Mouse (Mus musculus) forebrain, embryonic 16.5 days (tissue): ENCODE results near the gene Wdr18. TPM values are rescaled to one million over a fixed set of nuclear protein-coding genes. Genes with fewer than 3 reads are reported as not detected.

Experiments
- polyA plus RNA-seq: library from polyadenylated mRNA; unstranded; fragments of >200 nt; fragmentation: Nextera tagmentation; extraction: Ambion mirVana; gene quantifications from 2 replicates; pipeline ENCODE4 v1.2.1, GENCODE M21; 2015

Gene Wdr18
- polyA plus RNA-seq, 1 experiment from 2014 or later: 97.7 TPM

Other genes with a start within 250 kb of the Wdr18 start
- 0.39 and 0.52 TPM in 2 replicates for gene Hcn2, start 243.5 kb upstream of the Wdr18 start, polyA plus RNA-seq
- gene Polrmt, start 213.6 kb upstream of the Wdr18 start, polyA plus RNA-seq: 47.1 and 50.0 TPM in 2 replicates
- 0.25 and 0.73 TPM in 2 replicates for gene Fgf22, start 205.1 kb upstream of the Wdr18 start, polyA plus RNA-seq
- 85.8 and 87.2 TPM in 2 replicates for gene Rnf126, start 193.2 kb upstream of the Wdr18 start, polyA plus RNA-seq
- gene Fstl3, start 182.9 kb upstream of the Wdr18 start, polyA plus RNA-seq: 1.1 and 1.4 TPM in 2 replicates
- gene Prss57, start 169.2 kb upstream of the Wdr18 start, polyA plus RNA-seq: 0.36 and 0.62 TPM in 2 replicates
- gene Palm, start 166.6 kb upstream of the Wdr18 start, polyA plus RNA-seq: 327 and 349 TPM in 2 replicates
- gene Misp, start 139.2 kb upstream of the Wdr18 start, polyA plus RNA-seq: 0.48 and 1.2 TPM in 2 replicates
- 98.3 and 107 TPM in 2 replicates for gene Ptbp1, start 105.7 kb upstream of the Wdr18 start, polyA plus RNA-seq
- gene Prtn3, start 85.7 kb upstream of the Wdr18 start, polyA plus RNA-seq: 12.4 and 15.3 TPM in 2 replicates
- gene Plppr3, start 85.5 kb upstream of the Wdr18 start, polyA plus RNA-seq: 415 and 495 TPM in 2 replicates
- gene Elane, start 73.9 kb upstream of the Wdr18 start, polyA plus RNA-seq: not detected in 2 replicates
- not detected in 2 replicates for gene Cfd, start 69.3 kb upstream of the Wdr18 start, polyA plus RNA-seq
- gene Med16, start 51.2 kb upstream of the Wdr18 start, polyA plus RNA-seq: 53.8 and 54.0 TPM in 2 replicates
- gene Gm26602, start 49.3 kb upstream of the Wdr18 start, polyA plus RNA-seq: 17.7 and 36.3 TPM in 2 replicates
- gene Kiss1r, start 43.2 kb upstream of the Wdr18 start, polyA plus RNA-seq: 2.7 and 3.6 TPM in 2 replicates
- gene R3hdm4, start 38.9 kb upstream of the Wdr18 start, polyA plus RNA-seq: 289 and 309 TPM in 2 replicates
- gene Arid3a, start 33.1 kb upstream of the Wdr18 start, polyA plus RNA-seq: 2.4 and 3.5 TPM in 2 replicates
- gene Grin3b, start 10.6 kb downstream of the Wdr18 start, polyA plus RNA-seq: 0.29 and 0.60 TPM in 2 replicates
- 12.3 and 12.8 TPM in 2 replicates for gene Tmem259, start 24.2 kb downstream of the Wdr18 start, polyA plus RNA-seq
- 30.5 and 31.3 TPM in 2 replicates for gene Cnn2, start 28.4 kb downstream of the Wdr18 start, polyA plus RNA-seq
- gene Abca7, start 36.3 kb downstream of the Wdr18 start, polyA plus RNA-seq: 3.9 and 4.7 TPM in 2 replicates
- gene Arhgap45, start 56.5 kb downstream of the Wdr18 start, polyA plus RNA-seq: 1.2 and 1.8 TPM in 2 replicates
- gene Polr2e, start 79.6 kb downstream of the Wdr18 start, polyA plus RNA-seq: 173 and 178 TPM in 2 replicates
- 443 and 475 TPM in 2 replicates for gene Gpx4, start 87.0 kb downstream of the Wdr18 start, polyA plus RNA-seq
- 13.1 and 14.9 TPM in 2 replicates for gene Sbno2, start 145.4 kb downstream of the Wdr18 start, polyA plus RNA-seq
- gene Stk11, start 155.7 kb downstream of the Wdr18 start, polyA plus RNA-seq: 18.0 and 19.7 TPM in 2 replicates
- gene Atp5d, start 178.5 kb downstream of the Wdr18 start, polyA plus RNA-seq: 404 and 433 TPM in 2 replicates
- 33.0 and 44.5 TPM in 2 replicates for gene Cbarp, start 180.7 kb downstream of the Wdr18 start, polyA plus RNA-seq
- gene Midn, start 188.1 kb downstream of the Wdr18 start, polyA plus RNA-seq: 26.5 and 30.9 TPM in 2 replicates
- 318 and 335 TPM in 2 replicates for gene Cirbp, start 205.8 kb downstream of the Wdr18 start, polyA plus RNA-seq
- 8.5 and 10.6 TPM in 2 replicates for gene 1600002K03Rik, start 212.8 kb downstream of the Wdr18 start, polyA plus RNA-seq
- gene Efna2, start 219.3 kb downstream of the Wdr18 start, polyA plus RNA-seq: 24.8 and 25.4 TPM in 2 replicates